Mouse (Mus musculus): ENCODE results near the gene Sf3b3.
"Not testable (repeated sequence)": the region's sequence is repeated elsewhere in the genome, so short reads cannot be mapped to it uniquely, and the experiment has no call there.

The Sf3b3 gene

DNA sequence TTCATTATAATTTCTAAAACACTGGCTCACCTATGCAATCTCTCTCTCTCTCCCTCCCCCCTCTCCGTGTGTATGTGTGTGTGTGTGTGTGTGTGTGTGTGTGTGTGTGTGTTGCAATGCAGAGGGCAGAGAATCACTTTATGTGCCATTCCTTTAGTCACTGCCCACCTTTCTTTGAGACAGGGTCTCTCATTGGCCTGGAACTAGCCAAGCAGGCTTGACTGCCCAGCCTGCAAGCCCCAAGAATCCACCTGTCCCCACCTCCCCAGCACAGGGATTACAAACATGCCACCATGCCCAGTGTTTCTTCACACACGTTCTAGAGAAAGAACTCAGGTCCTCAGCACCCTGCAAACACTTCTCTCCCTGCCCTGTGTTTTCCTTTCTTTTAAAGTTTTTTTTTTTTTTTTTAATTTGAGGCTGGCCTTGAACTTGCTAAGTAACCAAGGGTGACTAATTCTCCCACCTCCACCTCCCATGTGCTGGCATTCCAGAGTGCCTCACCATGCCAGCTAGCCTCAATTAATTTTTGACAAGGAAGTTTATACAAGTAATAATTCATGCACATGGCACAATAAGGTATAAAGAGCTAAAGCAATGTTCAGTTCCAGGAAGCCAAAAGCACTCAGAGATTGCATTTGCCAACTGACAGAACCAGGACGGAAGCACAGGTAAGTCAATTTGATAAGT is 41.6 kb downstream of the Sf3b3 start:
- no peak for DNase-seq

DNA sequence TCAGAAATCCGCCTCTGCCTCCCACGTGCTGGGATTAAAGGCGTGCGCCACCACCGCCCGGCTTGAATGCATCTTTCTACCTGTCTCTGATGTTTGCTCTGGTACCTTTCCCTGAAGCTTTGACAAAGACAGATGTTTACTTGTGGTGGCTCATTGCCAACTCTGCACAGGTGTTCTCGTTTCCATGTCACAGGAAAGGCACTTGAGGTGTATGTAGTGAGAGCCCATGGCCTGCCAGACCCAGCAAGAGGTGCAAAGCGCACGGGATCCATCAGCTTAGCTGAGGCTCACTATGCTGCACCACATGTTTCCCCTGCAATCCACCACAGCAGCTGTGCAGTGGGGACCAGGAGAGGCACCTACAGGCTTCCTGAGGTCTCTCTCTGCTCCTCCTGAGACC is 42.7 kb downstream of the Sf3b3 start:
- DNase-seq = no peak

DNA sequence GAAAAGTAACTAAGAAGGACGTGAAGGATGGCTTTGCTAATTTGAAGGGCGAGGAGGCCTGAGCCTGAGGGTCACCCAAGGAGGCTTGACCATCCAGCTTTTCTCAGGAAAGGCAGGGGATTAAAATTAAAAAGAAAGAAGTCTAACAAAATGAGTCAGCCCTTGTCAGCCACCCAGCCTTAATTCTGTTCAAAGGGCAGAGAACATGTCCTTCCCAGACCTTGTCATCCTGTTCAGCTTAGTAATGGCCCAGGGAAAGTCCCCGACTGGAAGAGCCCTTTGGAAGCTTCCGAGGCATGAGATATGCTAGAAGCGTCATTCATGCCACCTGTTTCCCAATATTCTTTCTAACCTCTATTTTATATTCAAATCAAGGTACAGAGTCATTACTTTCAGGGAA is 43.6 kb downstream of the Sf3b3 start:
- DNase-seq = no peak

DNA sequence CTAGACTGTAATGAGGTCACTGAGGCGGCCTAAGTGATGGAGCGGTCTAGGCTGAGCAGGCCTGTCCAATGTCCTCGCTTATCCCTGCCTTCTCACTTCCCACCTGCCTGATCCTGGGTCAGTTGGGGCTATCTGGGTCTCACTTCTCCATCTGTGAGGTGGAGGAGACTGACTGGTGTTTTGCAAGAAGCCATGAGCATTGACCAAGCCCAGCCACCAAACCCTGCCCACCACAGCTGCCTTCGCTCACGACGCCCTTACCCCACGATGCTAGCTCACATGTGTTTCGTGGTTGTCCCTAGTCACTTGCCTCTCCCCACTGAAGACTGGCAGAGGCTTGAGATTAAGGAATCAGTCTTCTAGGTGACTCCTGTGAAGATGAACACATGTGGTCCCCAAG is 49.5 kb downstream of the Sf3b3 start:
- DNase-seq = no peak

DNA sequence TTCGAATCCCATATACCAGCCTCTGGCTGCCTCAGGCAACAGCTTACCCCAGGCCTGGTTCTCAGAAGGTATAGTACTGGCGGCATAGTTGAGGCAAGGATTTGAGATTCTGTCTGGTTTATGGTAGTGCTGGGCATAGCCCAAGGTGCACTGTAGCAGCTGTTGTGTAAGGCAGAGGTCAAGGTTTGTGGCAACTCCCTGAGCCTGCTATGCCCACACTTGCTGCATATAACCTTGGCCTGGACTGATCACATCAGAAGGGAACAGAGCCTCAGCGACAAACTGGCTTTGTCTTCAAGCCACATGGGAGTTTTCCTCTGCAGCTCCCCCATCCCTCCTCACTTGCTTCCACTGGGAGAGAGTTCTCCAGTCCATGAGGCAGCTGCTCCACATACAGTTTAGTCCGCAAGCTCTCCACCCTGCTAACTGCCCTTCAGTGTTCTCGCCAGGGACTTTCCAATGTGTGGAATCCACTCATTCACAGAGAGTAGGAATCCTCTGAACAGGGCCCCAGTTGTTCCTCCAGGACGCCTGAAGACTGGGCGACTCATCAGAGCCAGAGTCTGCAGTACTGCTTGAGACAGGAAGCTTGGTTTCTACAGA is 52.1 kb downstream of the Sf3b3 start:
- no peak for DNase-seq

DNA sequence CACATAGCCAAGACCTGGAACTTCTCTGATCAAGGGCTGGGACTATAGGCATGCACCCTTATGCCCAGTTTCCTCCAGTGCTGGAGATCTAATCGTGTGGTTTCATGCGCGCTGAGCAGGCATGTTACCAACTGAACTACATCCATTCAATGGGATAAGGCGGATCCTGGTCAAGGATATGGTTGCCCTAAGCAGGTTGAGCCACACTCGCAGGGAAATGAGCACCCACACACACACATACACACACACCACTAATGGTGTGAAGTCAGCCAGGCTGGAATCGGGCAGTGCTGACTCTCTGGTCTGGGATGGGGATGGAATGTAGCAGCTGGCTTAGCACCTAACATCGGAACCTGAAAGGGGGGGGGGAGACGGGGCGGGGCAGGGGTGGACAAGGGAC is 52.7 kb downstream of the Sf3b3 start:
- DNase-seq = no peak

DNA sequence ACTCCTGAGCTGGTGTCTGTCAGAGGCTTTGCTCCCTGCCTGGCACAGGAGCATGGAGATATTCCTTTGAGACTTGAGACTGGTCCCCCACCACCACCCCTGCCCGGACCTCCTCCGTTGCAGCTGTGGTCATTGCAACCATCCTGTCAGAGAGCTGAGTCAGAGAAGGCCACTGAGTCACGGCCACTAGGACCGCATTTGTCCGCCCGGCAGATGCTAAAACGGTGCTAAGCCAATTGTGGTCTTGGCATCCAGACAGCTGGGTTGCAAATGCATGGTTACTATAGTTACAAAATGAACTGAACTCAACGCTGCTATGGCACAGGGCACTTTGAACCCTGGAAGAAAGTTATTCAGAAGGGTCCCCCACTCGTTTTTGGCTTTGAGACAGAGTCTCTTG is 53.1 kb downstream of the Sf3b3 start:
- no peak for DNase-seq

DNA sequence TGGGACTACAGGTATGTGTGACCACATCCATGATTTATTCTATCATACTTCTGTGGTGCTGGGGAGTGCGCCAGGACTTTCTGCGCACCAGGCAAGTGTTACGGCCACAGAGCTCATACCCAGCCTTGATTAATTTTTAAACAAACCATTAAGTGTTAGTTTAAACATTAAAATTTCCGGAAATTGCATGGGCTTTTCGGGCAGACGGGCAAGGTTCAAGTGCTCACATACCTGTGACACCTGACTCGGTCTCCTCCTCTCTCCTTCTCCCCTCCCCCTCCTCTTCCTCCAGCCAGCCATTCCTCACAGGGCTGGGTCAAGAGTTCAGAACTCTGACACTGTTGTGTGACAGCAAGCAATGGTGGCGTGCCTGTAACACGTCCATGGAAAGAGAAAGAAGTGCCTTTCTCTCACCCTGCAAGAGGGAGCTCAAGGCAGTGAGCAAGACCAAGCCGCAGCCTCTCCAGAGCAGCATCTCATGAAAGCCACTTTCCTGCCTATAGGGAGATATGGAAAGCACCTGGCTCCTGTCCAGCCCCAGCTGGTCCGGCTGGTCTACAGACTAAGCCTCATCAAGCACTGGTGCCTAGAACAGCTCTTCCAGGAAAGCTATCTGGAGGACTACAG is 53.9 kb downstream of the Sf3b3 start:
- DNase-seq = no peak

DNA sequence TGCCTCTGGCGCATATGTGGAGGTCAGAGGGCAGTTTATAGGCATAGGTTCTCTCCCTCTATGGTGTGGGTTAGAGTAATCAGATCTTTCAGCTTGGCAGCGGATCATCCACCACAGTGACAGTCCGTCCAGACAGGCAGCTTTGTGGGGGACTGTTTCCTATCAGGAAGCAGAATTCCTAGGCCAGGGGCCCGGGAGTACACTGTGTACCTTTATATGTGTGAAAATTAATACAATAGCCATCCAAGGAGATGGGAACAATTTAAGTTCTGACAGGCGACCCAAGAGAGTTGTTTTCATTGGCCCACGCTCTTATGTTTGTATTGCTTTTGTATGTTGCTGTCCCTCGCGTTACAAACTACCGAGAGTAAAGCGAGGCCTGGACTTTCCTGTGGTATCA is 55.4 kb downstream of the Sf3b3 start:
- no peak for DNase-seq

DNA sequence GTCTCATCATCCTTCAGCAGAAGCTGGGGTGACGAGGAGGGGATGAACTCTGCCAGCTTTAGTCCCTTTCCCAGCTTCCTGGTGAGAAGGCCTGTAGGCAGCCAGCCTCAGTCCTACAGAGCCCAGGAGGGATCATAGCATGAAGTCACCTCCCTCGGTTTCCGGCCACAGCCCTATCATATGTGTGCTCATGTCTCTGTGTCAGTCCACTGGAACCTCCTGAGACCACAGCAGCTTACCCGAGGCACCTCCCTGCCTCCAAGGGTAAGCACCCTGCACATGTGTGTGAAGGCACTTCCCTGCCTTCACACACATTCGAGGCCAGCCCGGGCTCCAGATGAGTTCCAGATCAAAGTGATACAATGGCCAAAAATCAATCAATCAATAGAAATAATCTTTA is 56.3 kb downstream of the Sf3b3 start:
- DNase-seq = no peak

DNA sequence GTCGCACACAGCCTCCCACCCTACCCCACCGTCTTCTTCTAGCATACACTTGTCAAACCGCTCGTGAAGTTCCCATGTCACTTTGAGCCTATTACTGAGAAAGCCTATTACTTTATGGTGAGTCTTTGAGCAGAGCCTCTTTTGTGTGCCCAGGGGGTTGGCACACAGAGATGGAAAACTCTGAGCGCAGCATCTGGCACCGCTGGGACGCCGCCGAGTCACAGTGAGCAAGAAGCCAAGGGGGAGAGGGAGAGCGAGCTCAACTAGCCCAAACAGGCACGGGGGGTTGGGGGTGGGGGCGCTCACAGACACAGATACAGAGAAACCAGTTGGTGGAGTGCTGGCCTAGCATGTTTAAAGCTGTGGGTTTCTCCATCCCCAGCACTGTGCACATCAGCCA is 57.0 kb downstream of the Sf3b3 start:
- DNase-seq = no peak

DNA sequence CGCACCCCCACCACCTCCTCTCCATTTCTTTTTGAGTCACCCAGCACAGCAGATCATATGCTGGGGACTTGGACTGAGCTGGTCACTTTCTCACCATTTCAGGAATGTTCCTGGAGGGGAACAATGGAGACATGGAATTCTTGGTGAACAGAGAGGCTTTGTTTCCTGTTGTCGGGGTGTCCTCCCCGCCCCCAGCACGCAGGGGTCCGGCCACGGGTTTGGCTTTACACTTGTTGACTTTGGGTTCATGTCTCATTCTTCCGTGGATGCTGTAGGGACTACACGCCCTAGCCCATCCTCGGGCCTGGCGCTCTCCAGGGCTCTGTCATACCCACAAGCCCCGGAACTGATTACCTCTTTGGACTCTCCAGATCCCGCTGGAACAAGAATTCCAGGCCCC is 57.6 kb downstream of the Sf3b3 start:
- no peak for DNase-seq

DNA sequence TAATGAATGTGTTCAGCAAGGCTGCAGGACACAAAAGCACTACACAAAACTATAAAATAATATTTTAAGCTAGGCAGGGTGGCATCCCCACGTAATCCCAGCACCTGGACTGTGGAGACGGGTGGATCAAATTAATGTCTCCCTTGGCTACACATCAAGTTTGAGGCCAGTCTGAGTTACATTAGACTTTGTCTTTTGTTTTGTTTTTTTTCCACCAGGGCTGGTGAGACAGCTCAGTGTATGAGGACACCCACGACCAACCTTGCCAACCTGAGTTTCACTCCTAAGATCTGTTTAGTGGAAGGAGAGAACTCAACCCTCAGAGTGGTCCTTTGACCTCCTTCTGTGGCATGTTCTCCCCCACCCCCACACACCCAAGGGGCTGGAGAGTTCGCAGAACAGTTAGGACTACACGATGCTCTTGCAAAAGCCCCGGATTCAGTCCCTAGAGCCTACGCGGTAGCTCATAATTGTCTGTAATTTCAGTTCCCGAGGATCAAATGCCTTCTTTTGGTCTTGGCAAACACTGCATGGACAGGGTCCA is 59.1 kb downstream of the Sf3b3 start:
- DNase-seq = no peak

DNA sequence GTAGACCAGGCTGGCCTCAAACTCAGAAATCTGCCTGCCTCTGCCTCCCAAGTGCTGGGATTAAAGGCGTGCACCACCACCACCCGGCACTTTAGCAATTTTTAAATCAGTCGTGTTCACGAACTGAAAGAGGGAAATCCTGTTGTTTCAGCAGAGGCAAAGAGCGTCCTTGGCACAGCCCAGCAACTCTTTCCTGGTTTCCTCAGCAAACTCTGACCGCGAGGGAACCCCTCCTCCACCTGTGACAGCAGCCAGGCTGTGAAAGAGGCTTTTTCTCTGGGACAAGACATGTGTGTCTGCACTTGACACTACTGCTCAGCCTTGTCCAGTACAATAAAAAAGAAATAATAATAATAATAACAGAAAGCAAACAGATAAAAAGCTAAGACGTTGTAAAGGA is 59.7 kb downstream of the Sf3b3 start:
- DNase-seq = no peak

DNA sequence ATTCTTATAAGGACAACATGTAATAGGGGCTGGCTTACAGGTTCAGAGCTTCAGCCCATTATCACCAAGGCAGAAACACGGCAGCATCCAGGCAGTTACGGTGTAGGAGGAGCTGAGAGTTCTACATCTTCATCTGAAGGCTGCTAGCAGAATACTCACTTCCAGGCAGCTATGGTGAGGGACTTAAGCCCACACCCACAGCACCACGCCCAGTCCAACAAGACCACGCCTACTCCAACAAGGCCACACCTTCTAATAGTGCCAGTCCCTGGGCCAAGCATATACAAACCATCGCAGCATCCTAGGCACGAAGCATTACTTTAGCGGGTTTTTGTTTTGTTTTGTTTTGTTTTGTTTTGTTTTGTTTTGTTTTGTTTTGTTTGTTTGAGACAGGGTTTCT is 60.1 kb downstream of the Sf3b3 start:
- not testable (repeated sequence) for DNase-seq

DNA sequence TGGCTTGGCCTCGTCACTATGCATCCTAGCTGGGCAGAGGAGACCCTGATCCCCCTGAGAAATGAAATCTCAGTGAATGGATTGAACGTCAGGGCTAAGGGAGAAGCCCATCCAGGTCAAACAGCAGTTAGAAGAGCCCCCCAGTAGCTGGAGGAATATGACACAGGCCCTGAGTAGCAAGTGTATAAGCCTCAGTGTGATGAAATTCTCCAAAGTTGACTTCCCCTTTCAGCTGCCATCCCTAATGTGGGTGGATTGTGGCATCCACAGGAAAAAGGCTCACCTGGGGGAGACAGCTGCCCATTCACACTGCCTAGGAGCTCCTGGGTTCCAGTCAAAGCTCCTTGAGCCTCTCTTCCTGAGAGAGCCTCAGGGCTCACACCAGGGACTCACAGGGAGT is 61.2 kb downstream of the Sf3b3 start:
- no peak for DNase-seq

DNA sequence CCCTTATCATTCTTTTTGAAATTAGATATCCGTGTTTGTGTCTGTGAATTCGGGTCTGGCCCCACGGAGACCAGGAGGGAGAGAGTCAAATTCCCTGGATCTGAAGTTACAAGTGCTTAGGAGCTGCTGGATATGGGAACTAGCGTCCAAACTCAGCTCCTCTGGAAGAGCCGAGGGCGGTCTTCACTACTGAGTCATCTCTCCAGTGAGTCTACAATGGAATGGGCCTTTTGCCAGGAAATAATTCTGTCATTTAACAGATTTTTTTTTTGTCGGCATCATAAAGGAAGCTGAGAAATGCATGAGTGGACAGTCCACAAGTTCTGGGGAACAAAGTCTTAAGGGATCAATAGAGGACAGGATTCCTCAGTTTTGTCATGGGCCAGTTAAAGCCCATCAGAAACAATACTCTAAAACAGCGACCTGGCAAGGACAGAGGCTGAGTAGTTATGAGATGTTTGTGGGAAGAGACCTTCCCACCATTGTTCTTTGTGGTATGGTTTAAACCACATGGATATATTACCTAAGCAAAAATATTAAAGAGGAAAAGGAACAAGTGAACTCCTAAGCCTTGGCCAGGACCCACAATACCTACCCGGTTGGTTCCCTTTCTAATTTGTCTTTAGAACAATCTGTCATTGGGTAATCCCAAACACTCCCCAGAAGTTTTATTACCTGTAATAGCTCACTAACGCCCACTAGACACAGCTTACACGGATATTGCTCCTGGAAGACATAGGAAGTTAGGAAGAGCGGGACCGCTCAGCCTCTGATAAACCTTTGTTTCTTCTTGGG is 66.5 kb downstream of the Sf3b3 start:
- DNase-seq = no peak

DNA sequence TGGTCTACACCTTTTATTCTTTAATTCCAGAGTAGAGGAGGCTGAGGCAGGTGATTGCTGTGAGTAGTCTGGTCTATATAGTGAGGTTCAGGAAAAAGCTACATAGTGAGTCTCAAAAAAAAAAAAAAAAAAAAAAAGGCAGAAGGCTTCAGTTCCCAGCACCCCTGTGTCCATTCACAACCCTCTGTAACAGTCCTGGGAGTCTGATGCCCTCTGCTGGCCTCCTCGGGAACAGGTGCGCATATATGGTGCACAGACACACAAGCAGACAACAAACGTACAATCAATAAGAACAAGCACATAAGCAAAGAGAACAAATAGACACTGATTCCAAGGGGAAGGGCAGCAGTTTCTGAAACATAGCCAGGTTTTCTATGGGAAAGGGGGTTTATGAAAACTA is 70.3 kb downstream of the Sf3b3 start:
- DNase-seq = no peak

DNA sequence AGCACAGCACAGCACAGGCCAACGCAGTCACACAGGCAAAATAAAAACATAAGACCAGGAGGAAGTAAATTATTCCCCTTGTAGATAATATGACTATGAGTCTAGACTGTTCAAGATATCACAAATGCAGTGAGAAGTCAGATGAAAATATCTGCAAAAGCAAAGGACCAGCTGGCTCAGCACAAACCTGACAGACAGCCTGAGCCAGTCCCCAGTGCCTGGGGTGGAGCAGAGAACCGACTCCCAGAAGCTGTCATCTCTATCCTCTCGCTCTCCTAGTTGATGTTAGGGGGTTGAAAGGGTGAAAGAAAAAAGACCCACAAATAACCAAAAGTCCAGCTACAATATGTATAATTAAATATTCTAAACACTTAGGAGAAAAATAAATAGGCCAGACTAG is 70.9 kb downstream of the Sf3b3 start:
- DNase-seq = no peak

DNA sequence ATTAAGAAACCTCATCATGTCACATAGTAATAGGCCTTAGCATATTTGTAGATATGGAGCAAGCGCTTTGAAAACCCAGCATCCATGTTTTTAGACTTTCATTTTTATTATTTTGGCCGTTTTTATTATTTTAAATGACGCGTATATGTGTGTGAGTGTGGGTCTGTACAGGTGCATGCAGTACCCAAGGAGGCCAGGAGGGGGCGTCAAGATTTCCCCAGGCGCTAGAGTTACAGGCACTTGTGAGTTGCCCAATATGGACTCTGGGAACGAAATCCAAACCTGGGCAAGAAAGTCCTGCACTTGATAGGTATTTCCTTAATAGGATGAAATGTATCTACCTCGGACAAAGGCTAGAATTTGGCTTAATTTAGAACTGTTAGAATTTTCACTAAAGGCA is 71.3 kb downstream of the Sf3b3 start:
- DNase-seq = no peak

DNA sequence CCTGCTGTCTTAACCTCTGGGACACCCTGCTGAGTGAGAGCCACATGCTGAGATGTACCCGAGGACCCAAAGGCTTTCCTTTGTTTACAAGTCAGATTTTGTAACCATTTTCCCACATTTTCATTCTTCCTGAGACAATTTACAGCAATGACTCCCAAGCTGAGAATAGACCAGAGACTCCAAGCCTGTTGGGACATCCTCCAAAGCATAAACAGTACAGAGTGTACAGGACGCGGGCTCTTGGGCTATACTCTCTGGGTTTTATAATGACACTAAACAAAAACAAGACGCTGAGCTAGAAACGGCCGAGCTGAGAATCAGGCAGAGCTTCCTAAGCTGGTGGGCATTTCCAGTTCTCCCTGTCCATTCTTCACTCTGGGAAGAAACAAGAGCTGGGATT is 71.9 kb downstream of the Sf3b3 start:
- DNase-seq = no peak

DNA sequence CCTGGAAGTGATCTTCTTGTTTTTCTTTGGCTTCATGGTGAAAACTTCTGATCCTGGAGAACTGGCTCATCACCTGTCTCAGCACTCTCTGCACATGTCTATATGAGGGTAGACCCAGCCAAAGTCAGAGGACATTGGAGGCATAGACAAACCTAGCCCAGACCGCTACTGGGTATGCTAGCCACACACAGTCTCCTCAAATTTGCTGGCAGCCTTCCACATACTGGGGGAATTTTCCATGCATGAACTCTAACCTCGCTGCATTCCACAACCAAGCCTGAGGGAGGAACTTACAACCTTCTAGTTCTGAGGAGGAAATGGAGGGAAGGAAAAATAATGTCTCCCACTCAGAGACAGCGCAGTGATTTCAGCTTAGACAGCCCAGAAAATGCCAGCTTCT is 72.5 kb downstream of the Sf3b3 start:
- DNase-seq = no peak

DNA sequence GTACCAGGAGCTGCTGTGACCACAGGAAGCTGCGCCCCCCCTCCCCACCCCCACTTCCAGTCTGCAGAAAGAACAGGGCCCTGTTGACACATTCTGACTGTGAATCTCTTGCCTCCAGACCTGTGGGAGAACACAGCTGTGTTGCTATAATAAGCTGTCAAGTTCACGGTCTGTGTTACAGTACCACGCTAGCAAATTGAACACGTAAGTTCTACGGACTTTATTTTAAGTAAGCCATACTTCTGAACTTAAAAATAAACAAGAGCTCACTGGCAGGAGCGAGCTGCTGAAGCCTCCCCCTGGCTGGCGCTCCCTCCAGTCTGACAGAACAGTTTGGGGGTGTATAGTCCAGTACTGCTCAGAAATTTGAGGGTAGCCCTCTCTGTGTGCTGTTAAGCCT is 74.1 kb downstream of the Sf3b3 start:
- no peak for DNase-seq

DNA sequence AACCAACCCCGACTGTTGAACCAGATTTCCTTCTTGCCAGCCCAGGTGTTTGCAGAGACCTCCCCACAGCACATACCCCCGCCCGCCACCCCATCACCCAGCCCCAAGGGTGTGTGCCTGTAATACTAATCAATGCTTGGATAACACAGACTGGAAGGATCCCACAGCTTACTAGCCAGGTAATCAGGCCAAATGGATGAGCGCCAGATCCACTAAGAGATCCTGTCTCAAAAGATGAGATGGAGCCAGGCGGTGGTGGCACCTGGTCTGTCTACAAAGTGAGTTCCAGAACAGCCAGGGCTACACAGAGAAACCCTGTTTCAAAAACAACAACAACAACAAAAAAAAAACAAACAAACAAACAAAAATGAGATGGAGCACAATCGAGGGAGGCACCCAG is 79.3 kb downstream of the Sf3b3 start:
- no peak for DNase-seq
